Mouse (Mus musculus): ENCODE data around the gene Atp8b4.

Atp8b4 gene

DNA sequence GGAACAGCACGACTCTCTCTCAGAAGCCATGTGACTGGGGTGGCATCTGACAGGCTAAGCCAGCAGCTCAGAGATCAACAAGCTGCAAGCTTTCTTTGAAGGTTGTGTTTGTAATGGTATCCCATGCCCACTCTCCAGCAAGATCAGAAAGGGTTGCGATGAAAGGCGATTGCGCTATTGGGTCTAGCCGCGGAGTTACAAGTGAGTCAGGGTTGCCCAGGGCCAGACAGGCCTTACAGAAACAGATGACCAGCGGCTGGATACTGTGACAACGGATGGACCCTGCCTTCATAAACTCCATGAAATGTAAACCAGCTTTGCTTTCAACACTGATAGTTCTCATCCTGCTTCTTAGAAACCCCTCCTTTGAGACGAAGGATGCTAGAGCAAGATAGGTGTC, 66.2 kb downstream of the Atp8b4 start:
- DNase-seq (ENCODE audit: low spot score), result no peak

DNA sequence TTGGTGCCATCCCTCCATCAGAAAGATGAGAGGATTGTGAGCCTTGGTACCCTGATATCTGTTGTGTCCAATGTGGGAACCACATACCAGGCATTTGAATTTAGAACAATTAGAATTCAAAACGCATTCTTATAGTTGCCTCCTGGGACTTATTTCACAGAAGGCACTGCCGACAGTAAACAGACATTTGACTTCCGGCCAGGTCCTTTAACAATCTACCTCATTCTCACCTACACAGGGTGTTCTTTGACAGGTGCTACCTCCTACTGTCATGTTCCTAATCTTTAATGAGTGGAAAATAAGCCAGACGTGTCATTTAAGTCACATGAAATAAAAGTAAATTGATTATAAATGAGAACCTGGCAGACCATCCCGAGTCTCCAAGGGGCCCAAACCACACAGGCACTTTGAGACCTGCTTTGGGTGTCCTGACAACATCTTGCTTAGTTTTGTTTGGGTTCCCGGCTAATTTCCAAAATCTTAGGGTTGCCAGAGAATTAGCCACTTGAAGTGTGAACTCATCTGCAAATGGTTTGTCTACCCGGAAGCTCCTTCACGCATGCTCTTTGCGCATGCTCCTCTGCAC, 67.9 kb downstream of the Atp8b4 start:
- DNase-seq (ENCODE audit: low spot score), result no peak

DNA sequence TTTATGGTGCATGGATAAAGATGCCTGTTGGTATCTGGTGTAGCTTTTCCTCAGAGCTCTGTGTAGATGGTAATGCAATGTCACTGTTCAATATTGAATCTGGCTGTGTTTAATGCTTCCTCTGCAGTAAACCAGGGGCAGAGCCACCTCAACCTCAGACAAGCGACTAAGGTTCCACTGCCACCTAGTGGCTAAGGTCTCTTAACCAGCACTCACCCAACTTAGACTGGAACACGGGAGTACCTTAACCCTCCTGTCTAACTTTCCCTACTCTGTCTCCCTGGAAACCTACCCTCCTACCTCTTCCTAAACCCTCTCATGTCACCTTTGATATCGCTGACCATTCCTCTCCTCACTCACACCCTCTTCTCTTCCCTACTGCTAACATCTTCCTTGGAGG, 71.2 kb downstream of the Atp8b4 start:
- DNase-seq (ENCODE audit: low spot score), result peak; percentile 63

DNA sequence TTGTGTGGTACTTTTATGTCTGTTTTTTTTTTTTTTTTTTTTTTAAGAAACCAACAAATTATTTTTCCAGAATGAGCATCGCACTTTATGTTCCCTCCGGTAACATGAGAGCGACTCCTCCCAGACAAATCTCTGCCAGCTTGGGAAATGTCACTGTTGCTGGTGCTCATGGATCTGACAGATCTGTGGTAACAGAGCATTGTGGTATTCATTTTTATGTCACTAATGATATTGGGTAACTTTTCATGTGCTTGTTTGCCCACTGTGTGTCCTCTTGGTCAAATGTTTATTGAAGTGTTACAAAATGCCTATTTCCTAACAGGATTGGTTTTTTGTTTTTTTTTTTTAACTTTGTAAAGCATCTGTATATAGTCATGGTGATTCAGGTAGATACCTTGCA, 75.3 kb downstream of the Atp8b4 start:
- DNase-seq (ENCODE audit: low spot score), result no peak

DNA sequence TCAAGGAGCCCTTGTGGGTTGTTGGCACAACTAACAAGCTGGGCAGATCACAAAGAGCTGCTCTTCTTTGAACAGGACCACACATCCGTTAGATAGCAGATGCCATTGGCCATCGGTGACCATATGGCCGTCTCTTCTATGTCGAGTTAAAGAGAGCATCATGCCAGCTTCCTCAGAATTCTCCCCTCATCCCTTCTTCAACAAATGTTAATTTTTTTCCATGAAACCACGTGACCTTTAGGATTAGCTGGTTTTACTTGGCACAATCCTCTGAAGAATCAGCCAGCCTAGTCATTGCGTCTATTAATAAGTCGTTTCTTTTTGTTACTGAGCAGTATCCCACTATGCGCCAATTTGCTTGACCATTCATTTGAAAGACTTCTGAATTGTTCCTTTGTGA, 75.8 kb downstream of the Atp8b4 start:
- DNase-seq (ENCODE audit: low spot score), result no peak

DNA sequence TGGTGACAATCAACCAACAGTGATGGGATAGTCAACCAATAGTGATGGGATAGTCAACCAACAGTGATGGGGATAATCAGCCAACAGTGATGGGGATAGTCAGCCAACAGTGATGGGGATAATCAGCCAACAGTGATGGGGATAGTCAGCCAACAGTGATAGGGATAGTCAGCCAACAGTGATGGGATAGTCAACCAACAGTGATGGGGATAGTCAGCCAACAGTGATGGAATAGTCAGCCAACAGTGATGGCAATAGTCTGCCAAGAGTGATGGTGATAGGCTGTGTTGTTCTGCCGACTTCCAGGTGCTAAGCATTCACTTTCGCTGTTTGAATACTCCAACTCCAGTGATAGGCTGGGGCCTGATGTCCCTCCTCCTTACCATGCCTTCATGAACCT, 79.6 kb downstream of the Atp8b4 start:
- DNase-seq (ENCODE audit: low spot score), result no peak

DNA sequence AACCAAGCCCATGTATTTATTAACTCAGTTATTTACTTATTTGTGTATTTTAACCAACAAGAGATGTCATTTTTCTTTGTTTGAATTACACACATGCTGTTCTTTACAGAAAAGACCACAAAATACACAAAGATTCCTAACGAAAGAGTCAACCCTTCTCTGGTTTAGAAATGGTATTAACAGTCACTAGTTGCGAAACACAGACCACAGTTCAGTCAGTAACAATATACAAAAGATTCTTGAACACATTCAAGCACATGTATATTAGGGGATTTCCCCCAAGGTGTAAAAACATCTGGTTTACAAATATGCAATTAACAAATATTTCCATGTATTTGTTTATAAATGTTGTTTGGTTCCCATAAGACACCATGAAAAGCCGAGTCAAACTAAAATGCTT, 81.6 kb downstream of the Atp8b4 start:
- DNase-seq (ENCODE audit: low spot score), result no peak

DNA sequence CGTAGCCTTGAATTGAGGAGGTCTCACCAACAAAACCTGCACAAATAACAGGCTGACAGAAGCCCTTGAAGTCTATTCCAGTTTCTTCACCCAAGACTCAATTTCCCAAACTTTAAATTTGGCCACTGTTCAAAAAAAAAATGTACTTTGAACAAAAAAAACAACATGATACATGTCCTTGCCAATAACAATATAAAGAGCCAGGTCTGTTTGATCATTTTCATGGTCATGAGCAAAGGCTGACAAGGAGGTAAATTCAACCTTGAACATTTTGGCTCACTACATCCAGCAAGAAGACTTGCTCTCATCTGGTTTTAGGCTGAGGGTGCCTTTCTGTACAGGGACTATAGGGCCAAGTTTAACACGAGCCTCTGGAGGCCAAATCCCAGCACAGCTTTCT, 83.7 kb downstream of the Atp8b4 start:
- no peak for DNase-seq (ENCODE audit: low spot score)

DNA sequence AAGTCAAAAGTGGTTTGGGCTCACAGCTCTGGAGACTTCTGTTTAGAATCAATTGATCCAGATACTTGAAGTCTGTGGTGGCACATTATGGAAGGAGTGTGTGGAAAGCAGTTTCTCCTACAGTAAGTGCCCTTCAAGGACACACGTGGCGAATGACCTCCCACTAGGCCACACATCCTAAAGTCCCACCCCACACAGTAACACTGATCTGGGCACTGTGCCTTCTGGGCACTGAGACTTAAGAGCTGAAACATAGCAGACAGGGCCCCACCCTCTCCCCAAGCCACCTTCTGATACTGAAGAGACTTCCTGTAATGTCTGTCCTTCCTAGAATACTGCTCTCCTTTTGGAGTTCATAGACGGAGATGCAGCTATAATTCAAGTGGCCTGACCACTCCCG, 84.5 kb downstream of the Atp8b4 start:
- no peak for DNase-seq (ENCODE audit: low spot score)

DNA sequence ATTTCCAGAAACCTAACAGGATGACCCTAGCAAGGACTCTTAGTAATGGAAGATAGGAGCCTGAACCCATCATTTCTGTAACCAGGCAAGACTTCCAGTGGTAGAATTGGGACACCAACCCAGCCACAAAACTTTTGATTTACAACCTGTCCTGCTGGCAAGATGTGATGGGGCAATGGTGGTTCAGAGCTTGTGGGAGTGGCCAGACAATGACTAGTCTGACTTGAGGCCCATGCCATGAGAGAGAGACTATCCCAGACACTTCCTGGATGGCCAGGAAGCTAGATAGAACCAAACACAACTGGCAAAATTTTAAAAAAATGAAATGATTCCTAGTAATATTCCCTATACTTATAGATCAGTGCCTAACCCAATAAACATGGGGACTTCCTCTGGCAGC, 87.7 kb downstream of the Atp8b4 start:
- DNase-seq (ENCODE audit: low spot score), result no peak

DNA sequence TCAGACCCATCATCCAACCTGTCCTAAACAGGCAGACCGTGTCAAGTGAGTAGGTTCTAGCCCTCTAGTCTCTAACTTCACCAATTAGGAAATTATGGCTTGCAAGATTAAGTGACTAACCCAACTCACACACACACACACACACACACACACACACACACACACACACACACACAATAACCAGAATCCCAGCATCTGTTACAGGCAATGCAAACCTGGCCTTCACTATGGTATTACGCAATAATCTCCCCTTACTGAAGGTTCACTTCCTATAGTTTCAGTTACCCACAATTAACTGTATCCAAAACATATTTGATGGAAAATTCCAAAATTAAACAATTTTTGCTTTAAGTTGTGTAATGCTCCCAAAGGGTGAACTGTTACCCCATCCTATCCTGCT, 101.0 kb downstream of the Atp8b4 start:
- no peak for DNase-seq (ENCODE audit: low spot score)

DNA sequence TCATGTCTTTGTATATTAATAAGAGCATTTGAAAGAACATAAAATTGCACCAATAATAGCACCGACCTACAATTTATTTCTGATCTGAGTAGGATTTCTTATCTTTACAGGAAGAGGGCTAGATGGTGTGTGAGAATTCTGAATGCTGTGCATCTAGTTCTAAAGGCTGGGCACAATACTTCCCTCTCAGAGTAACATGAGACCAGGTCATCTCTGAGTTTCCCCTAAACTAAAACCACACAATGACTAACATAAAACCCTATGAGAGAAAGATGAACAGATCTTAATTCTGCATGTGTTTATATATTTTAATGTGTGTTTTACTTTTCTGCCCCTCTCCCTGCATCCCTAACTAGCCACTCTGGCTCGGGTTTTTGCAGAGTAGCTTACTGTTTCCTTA, 101.5 kb downstream of the Atp8b4 start:
- no peak for DNase-seq (ENCODE audit: low spot score)

DNA sequence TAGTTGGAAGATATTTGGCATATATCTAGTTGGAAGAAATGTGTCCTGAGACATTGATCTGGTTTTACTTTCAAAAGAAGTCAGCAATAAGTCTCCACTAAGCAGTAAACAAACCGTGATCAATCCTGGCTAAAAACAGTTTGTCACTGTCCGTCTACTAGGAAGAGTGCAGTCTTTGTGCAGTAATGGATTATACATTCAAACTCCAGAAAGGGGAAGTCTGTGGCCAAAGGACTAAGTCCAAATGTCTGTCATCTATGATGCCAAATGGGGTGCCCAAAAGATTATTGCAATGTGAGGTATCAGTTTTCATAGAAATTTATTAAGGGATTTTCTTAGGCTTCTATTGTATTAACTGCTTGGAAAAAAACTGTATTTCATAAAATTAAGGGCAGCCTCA, 102.3 kb downstream of the Atp8b4 start:
- DNase-seq (ENCODE audit: low spot score), result no peak

DNA sequence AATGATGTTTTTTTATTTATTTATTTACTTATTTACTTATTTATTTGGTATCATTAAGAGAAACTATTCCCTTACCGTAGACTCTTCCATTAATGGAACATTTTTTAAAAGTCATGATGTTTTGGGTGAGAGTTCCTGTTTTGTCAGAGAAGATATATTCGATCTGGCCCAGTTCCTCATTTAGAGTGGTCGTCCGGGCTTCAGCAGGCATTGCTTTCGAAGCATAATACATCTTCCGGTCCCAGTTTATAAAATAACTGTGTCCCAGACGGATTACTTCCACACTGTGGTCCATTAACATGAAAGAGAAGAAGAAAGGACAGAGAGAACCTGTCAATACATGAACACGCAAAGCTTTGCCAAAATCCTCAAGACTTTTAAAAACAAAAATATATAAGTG, 103.0 kb downstream of the Atp8b4 start:
- DNase-seq (ENCODE audit: low spot score), result no peak

DNA sequence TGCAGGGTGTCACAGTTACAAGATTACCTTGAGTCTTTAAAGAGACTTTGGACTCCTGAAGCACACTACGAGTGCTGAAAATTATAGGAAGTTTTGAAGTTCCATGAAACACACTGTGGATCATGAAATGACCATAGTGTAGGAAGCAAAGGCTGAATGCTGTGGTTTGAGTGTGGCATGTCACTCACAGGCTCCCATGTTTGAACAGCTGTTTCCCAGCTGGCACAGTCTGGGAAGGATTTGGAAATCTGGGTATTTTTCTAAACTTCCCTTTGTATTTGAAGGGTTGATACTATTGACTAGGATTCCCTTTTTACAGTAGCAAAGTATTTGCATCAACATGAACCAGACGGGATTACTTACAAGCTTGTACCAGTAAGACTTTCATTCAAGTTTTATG, 105.5 kb downstream of the Atp8b4 start:
- no peak for DNase-seq (ENCODE audit: low spot score)

DNA sequence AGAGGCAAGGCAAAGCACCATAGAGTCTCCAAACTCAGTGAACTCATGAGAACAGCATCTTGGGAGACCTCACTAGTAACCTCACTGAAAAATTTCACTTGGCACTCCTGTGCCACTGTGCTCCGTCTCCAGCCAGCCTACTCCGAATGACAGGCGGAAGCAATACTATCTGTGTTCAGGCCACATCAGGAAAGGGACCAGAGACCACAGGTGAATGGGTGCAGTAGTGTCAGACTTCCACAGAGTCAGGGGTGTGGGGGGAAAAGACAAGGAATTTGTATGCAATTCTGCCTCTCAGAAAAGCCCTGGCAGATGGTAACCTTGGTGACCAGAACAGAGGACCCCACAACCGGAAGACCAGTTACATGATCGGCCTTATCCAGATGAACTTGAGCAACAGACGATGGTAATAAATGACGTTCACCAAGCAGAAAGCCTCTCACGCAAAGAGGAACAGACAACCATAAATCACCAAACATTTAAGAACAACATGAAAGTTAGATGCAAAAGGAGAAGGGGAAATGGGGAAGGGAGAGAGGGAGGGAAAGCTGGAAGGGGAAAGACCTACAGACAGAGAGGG, 112.9 kb downstream of the Atp8b4 start:
- DNase-seq (ENCODE audit: low spot score), result no peak

DNA sequence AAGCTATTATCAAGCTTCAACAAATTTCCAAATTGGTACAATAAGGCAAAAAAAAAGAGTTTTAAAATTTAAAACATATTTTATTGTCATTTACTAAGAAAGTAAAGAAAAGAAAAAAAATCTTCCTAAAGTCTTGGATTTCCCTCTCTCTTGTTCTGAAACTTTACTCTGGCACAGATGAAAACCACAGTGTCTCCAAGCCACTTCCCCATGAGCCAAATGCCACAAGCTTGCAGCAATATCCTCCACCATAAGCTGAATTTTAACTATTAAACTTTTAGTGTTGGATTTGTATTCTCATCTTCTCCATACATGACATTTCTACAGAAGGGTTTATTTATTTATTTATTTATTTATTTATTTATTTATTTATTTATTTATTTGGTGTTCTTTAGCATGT, 114.4 kb downstream of the Atp8b4 start:
- no peak for DNase-seq (ENCODE audit: low spot score)

DNA sequence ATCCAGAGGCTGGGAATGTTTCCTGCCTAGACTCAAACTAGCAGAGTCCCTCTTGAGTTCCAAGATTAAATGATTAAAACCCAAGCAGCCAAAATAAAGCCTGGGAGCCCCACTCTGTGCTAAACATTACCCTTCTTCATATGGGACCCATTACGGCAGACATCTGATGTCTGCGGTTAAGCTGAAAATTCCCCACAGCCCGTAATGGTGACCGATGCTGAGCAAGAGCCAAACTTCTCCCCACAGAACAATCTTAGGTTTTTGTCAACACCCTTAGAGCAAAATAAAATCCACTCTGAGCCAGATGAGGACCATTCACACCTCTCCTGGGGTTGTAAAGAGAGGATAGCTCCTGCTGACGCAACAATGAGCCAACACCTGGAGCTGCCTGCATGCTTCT, 120.2 kb downstream of the Atp8b4 start:
- DNase-seq (ENCODE audit: low spot score), result no peak

DNA sequence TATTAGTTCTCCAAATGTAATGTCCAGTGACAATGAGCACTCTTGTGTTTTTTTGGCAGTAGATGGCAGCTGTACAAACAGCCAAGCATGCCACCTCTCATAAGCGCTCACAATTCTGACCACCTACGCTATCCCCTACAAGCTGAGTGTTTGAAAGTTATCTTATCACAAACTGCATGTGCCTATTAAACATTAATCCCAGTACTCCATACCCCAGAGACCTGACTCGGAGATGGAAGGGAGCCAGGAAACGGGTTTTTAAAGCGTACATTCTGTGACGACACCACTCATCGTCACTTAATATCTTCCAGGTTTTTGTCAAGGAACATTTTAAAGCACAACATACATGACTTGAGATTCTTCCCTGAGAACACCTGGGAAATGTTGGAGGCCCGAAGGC, 128.8 kb downstream of the Atp8b4 start:
- DNase-seq (ENCODE audit: low spot score), result no peak

DNA sequence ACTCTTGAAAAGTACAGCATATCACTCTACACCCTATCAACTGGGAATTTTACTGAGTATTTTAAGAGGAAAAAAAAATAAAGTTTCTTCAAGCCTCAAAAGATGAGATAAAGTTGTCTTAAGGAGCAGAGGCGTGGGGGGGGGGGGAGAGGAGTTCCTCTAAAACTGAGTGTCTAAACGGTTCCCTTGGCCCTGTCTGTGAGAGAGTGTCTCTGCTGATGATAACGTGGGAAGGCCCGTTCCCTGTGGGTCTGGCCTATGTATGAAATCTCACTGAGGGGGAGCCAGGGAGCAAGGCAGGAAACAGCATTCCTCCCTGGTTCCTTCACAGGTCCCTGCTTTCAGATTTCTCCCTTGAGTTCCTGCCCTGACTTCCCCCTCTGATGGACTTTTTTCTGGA, 130.7 kb downstream of the Atp8b4 start:
- DNase-seq (ENCODE audit: low spot score), result no peak

DNA sequence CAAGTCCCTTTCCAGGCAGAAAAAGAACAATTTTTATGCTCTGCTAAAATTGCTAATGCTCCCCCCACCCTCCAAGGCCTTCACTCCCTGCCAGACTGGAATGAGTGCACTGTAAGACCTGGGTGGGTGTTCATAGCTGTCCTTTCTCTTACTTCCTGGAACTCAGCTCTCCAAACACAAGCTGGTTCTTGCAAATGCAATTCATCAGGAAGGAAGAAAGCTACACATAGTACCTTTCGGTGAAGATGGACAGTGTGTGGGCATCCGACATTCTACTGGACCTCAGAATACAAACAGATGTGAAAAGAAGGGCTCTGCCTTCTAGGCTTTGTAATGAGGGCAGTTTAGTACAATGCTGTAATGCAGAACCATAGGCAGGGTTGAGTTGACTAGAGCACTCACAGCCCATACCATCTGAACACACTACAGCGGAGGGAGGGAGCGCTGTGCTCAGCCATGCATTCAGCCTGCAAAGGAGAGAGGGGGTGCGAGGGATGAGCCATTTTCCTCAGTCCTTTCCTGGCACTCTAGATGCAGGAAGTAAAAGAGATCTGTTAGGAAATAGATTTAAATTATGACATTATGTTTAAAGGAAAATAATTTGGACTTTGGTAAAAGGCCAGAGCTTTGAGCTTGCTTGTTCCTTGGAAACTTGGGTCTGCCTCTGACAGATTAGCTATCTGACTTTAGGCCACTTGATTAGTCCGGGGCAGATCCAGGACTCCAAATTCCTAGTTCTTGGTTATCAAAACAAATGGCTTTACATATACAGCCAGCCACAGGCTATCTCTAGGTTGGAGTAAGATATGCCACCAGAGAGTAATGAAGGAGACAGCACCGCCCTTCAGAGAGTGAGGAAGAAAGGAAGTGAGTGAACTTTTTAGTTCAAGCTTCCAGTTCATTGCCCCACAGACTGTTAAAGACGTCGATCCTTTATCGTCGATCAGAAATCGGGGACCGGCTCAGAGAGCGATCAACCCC, 136.4 kb downstream of the Atp8b4 start:
- DNase-seq (ENCODE audit: low spot score), result no peak

DNA sequence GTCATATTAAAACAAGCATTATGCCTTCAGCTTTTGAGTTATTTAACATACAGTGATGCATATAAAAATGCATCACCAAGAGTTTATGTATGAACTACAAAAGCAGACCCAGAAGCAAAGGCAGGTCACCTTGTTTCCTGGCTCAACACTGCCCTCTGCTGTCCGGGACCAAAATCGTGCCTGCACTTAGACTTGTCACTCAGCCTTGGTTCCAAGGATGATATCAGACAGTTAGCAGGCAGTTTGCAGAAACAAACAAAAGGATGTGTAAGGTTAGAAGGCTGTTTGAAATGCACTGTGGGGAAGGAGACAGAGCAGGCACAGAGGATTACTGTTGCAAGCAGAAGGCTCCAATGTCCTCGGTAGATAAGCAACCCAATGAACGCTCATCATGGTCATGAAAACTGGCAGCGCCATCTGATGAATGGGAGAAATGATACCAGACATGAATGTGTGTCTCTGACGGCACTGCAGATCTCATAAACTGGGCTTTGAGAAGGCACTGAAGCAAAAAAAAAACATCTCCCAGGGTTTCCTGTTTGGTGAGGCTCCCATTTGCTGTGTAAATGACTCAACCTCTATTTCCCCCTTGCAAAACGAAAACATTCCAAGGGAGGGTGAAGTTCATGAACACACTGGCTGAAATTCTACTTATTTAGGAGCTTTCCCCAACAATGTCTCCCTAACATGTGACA, 137.3 kb downstream of the Atp8b4 start:
- DNase-seq (ENCODE audit: low spot score), result peak; percentile 87

All from urinary bladder, postnatal 14 days (tissue).